ENCODE assay signal across 1 mouse cellular context in genomic region chr9:118887734-118888133, GRCm38 (mm10).
TF ChIP-seq lines count a peak whose summit lies in the region.

No protein-coding gene starts in this region.

TF ChIP-seq in MEL, 35 proteins besides CTCF, POLR2A, EP300 and RAD21:
- no peak for TF ChIP-seq CHD1 (IDR thresholded peaks at IDR 0.05; ENCODE audit: low read depth, low read length)
- TF ChIP-seq BHLHE40 (IDR thresholded peaks at IDR 0.05; ENCODE audit: borderline replicate concordance, low read depth, low read length): no peak
- TF ChIP-seq ELF1 (IDR thresholded peaks at IDR 0.05; ENCODE audit: low read depth, low read length): no peak
- no peak for TF ChIP-seq RCOR1 (IDR thresholded peaks at IDR 0.05; ENCODE audit: low read depth, low read length)
TF ChIP-seq in MEL: peak in this region for 0.
